Mouse (Mus musculus) yolk sac, embryonic 10.5 days (tissue): ENCODE results near the gene Psrc1.

Source experiments
- DNase-seq: peaks from one replicate; pipeline ENCODE4 v3.0.0-alpha.2; 2017; ENCODE audit warnings: low spot score

Psrc1 gene

DNA sequence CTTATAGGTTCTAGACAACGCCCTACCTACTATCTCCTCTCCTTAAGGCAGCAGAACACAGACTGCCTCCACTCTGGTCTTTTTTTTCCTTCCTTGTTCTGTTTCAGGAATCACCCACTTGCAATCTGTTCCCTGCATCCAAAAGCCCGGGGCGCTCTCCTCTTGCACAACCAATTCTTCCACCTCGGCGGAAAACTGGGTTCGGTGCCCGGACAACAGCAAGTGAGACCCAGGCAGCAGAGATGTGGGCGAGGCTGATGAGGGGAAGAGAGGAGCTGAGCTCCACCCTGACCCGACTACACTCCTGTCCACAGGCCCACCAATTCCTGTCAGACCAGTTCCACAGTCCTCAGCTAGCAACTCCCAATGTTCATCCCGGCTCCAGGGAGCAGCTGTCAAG is 2.5 kb downstream of the Psrc1 start:
- DNase-seq = no peak

DNA sequence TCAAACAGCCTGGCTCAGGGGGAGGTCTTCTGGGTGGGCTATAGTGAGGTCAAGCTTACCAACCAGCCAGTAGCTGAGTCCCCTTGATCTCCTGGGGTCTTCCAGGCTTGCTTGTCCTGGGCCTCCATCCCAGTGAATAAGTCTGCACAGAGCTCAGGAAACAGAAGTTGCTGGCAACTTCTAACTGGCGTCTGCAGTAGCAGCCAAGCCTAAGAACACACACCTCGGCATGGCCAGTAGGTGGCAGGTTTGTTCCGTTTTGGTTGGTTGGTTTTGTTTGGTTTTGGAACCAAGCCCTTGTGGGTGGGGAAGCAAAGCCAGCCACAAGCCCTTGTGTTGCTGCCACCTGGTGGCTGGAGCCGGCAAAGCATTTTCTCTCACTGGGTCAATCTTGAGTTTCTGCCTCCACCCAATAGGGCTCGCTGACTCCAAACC is 5.5 kb downstream of the Psrc1 start:
- peak; percentile 88 for DNase-seq

DNA sequence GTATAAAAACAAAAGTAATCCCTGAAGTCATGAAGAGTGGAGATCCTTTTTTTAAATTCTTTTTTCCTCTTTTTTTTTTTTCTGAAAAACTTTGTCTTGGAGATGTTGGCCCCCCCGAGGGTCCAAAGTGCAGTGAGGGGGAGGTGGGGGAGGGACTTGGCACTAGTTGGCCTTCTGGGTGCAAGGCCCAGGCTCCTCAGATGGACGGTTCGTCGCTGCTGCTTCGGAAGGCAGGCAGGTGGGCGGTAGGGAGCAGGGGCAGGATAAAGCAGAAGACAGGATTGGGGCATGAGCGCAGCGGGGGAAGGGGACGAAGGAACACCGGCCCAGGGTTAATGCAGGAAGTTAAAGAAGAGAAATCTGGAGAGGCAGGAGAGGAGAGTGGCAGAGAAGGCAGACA is 8.7 kb downstream of the Psrc1 start:
- peak; percentile 35 for DNase-seq

DNA sequence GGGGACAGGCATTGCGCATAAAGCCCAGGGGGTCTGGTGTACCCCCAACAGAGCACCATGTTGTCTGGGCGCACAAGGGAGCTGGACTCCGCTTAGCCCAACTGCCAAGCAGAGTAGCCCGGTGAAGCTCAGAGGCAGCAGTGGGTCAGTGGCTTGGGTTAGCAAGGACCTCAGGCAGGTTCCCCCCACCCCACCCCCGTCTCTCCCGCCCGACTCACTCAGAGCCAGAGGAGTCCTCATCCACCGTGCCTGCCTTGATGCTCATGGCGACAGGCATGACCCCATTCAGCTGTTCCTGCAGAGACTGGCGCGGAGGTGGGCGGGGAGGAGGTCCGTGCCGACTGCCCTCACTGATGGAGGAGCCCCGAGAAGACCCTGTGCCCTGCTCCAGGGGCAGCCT is 9.2 kb downstream of the Psrc1 start:
- DNase-seq = no peak

DNA sequence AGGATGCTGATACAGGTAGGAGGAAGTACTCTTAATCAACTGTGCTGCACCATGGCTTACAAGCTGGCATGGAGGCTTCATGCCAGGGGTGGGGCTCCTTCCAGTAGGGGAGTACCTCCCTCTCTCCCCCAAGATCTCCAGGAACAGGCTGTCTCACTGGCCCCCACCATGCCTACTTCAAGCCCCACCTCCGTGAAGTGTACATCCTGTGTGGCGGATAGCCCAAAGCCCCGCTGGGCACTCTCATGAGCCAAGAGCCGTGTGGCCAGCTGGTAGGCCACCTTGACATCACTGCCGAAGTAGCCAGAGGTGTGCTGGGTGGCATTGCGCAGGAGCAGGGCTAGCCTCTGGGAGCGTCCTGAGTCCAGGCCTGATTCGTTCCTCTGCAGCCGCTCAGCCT is 14.6 kb downstream of the Psrc1 start:
- no peak for DNase-seq

DNA sequence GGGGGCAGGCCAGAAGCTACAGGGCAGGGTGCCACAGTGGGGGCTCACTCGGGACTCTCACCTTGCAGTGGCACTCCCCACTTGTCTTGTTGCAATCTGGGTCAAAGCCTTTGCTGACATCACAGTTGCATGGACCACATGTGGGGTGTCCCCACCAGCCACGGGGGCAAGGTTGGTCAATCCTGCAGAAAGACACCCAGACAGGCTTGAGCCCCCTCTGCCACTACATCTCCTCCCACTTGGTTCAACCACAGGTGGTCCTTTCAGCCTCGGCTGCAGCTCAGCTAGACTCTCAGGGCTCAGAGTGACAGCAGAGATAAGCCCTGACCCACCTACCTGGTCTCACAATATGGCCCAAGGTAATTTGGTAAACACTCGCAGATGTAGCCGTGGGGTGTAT is 16.8 kb downstream of the Psrc1 start:
- no peak for DNase-seq

DNA sequence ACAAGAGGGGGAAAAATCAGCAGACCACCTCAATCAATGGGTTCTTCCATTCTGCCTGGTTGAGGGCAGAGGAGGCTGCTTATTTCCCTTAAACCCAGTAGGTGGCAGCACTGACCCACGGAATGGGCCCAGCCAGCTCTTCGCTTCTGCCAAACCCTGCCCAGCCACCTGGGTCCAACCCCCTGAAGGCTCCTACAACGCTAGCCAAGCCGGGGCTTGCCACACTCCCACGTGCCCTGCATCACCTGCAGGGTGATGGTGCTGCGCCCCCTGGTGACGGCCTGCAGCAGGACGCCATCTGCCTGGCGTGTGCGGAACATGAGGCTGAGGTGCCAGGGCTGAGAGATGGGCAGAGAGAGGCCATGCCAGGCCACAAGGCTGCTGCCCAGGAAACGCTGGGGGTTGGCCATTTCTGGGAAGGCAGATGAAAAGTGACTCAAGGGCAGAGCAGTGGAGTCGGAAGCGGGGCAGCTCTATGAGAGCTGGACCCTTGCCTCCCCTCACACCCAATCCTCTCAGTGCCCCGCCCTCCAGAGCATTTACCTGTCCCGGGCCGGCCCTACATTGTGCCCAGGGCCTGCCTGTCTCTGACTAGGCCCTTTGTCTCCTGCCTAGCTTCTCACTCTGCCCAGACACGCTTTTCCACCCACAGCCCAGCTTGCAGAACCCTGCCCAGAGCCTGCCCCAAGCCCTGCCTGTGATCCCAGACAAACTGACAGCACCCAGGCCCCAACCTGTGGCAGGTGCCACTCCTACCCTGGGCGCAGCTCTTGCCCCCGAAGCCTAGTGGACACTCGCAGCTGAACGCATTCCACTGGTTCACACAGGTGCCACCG is 18.3 kb downstream of the Psrc1 start:
- DNase-seq = peak; percentile 56

DNA sequence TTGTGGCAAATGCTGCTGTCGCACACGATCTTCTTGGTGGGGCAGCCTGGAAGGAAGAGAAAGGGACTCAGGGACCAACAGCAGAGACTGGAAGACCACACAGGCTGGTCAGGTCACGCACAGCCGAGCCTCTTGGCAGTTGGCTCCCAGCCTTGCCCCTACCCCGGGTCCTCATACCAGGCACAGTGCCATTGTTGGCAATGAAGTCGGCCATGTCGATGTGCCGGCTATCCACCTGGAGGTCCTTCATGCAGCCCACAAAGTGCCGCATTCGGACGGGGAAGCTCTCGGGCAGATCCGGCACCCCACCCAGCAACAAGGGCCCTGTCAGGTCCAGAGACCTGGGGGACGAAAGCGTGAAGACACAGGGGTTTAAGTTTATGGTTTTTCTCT is 18.9 kb downstream of the Psrc1 start:
- DNase-seq = no peak

DNA sequence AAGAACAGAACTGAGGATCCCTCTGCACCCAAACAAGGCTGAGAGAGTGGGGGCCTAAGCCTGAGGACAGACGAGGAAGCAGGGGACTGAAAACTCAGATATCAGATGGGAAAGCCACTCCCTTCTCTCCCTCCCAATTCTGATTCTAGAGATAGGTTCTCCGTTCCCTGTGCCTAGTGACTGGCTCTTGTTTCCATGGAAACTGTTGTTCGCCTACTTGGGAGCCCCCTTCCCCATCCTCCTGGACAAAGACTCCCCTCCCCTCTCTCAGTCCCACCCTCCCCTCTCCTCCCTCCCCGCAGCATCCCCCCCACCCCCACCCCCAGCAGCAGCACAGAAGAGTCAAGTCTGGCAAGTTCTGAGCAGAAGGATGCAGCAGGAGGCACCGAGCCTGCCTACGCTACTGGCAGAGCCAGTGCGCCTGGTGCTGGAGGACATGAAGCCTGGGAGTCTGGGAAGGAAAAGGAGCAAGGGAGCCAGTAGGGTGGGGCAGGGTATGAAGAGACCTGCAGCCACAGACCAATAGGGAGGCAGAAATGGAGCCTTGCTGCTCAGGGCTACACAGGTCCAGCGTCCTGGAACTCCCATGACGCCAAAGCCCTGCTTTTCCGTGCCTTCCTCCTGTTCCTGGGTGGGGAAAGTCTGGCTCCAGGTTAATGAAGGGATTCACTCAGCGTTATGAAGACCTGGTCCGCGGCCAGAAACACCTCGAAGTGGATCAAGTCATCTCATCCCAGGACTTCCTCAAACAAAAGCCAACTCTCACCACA is 22.1 kb downstream of the Psrc1 start:
- no peak for DNase-seq

DNA sequence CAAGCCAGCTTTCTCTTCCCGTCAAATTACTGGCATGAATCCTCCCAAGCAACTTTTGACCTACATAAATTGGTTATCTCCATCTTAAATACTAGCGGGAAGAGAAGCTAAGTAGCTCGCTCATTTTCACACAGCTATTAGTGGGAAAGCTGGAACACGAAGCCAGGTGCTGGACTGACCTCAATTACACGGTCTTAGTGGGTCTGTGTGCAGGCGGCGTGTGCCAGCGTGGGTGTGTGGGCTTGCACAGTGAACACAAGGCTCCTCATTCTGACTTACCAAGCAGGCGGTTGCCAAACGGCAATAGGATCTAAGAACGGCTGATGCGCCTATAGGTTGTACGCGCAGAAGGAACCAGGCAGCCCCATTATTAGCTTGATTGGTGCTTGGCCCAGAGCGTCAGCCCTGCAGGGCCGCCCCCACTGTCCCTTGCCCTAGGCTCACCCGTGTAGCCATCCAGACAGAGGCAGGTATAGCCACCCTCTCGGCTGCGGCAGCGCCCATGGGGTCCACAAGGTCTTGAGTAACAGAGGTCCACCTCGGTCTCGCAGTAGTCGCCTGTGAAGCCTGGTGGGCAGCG is 22.8 kb downstream of the Psrc1 start:
- DNase-seq = no peak

DNA sequence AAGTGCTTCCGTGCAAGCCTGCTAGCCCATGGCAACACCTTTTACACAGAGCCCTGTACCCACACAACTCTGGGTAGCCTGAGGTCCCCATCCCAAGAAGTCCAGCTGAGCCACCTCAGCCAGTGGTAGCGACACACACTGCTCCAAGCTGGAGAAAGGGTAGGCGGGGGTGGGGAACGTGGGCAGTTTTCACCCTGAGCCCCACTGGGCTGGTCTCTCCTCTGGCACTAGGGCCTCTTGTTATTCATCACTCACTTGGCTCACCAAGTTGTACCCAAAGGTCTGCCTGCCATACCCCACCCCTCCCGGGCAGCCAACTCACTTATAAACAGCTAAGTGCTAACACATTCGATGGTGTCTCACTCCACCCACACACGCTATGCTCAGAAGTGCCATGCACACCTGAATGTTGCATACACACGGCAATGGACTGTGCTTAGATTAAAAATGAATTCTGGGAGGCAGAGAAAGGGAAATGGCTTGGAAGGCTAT is 24.9 kb downstream of the Psrc1 start:
- DNase-seq = no peak

DNA sequence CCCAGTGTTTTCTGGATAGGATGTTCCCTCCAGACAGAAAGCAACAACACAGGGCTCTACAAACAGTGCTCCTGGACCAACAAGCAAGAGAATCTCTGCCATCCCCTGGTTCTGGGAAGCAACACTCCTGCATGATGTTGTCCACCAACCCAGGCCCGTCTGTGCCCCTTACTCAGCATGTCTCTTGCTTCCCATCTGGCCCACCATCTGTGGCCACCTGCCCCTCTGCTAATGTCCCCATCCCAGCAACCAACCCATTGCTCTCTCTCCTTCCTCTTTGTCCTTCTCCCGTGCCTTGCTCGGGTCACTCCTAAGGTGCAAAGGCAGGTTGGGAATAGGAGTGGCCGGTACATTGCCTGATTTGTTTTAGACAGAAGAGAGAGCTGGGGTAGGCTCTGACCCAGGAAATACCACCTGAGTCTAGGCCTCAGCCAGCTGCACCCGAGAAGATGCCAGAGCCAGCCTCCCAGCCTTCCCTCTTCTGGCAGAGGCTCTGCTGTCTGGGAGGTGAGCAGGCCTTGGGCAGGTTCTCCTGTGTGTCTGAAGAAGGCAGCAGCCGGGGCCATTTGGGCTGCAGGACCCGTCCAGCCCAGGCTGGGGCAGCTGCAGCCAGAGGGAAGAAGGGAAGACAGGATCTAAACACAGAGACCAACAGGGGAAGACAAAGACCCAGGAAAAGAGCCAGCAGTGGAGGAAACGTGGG is 26.2 kb downstream of the Psrc1 start:
- DNase-seq = no peak

DNA sequence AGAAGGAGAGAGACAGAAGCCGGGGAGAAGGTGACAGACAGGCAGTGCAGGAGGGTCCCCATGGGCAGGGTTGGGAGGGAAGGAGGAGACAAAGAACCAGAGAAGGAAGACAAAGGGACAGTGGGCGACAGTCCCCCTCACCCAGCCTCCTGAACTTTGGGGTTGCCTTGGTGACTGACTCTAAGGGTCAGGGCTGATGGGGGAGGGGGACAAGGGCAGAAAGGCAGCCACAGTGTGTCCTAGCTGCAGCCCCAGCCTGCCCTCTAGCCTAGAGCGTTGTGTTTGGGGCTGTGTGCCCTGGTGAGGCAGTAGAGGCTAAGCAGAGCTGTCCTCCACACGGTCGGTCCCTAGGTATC is 26.7 kb downstream of the Psrc1 start:
- no peak for DNase-seq

DNA sequence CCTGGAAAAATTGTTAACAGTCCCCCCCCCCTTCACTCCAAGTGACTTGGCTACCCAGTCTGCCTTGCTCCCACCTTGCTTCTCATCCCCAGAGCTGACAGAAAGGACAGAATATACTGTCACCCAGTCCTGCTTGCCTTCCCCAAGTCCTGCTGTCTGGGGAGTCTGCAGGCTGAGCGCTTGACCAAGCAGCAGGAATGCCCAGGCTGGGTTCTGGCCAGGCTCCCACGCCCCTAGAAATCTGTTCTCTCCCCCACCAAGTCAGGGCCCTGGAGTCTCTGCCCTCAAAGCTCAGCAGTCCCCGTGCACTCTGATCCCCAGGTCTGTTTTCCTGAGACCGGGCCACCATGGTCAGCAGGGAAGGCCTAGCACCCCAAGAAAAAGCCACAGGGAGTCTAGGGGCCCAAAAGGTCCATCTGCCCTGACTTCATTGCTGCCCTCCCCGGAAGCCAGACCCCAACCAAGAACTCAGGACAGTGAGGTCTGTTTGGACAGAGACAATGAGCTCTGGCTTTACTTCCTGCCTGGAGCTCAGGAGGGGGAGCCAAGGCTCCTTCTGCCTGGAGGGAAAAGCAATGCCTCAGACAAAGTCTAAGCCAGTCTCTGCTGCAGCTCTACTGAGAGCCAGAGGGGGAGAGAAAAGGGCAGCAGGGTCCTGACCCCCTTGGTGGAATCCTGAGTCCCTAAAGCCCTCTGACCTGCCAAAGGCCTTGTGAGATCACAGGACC is 27.6 kb downstream of the Psrc1 start:
- DNase-seq = no peak

DNA sequence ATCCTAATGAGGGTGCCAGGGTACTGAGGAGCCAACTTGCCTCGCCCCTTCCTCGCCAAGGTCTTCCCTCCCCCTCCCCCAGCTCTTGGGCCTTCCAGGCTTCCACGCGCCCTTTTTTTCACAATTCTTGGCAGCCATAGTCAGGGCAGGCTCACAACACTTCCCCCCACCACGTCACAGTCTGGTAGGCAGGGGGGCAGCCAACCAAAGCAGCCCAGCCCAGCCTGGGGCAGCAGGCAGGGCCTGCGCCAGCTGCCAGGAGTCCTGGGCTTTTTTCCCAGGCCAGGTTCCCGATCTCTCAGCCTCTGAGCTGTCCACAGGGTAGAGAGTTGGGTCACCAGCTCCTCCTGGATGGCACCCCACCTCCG is 28.1 kb downstream of the Psrc1 start:
- DNase-seq = no peak

DNA sequence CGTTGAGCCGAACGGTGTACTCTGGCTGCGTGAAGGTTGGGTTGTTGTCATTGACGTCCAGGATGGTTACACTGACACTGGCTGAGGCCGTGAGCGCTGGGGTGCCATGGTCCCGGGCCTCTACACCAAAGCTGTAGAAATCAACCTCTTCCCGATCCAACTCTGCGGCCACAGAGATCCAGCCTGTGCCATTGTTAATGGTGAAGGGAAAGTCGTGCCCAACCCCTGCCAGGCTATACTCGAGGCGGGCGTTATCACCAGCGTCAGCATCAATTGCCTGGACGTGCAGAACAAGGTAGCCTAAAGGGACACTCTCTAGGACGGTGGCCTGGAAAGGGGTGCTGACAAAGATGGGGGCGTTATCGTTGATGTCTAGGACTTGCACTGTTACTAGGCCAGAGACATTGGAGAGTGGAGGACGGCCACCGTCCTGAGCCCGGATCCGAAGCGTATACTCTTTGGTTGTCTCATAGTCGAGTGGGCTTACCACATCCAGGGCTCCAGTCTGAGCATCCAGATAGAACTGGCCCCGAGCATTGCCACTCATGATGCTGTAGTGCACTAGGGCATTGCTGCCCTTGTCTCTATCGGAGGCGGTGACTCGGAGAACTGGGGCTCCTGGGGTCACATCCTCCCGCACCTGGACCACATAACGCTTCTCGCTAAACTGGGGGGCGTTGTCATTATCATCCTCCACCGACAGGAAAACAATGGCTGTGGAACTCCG is 30.2 kb downstream of the Psrc1 start:
- no peak for DNase-seq

DNA sequence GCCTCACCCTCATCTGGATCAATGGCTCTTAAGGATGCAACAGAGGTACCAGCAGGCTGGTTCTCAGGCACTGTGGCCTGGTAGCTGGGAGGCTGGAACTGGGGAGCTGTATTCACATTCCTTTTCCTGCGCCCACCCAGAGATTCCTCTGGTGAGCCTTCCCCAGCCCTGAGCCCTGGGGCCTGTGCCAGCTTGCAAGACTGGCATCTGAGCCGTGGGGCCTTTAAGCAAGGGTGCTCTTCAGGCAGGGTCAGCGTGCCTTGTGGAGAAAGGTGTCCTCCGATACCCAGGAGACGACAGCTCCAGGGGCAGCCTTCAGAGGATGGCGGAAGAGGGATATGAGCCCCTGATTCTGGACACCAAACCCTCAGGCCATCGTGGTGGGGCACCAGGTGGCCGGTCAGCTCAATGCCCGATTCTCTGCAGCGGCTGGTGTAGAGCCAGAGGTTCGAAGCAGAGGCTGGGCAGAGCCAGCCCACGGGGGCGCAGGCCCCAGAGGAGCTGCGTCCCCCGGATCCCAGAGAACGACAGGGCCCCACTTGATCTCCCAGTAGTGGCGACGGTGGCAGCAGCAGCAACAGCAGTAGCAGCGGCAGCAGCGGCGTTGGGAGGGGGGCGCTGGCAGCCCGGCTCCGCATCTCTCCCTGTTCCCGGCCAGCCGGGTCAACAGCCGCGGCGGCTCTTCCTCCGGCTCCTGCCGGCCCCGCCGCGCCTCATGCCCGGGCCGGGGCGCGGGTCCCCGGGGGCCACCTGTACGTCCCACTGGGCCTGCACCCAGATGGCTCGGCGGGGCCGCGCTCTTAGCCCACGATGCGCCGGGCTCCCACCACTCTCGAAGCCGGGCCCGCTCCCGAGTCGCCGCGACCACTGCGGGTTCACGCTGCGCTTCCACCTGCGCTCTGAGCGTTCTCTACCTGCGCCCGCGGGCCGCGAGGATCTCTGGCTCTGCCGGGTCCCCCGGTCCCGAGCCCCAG is 31.5 kb downstream of the Psrc1 start, which contains the start of gene Celsr2:
Gene Celsr2, minus strand, starts transcription at position 696 of the 974 bp plus-strand sequence.
- DNase-seq = peak; percentile 36

DNA sequence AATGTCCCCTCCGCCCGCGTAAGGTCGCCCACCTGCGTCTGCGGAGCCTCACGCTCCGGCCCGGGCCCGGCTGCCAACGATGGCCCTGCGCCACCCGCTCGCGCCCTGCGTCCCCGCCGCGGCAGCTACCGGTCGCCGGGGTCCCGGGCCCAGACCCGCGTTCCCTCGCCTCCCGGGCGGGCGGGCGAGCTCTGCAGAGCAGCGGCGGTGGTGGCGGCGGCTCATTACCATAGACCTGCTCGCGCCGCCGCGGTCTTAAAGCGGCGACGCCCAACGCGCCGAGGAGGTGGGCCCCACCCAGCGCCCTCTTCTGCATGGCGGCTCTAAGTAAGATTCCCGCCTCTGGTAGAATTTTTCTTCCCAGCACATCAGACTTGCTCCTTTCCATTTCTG is 32.2 kb downstream of the Psrc1 start:
- peak; percentile 77 for DNase-seq

DNA sequence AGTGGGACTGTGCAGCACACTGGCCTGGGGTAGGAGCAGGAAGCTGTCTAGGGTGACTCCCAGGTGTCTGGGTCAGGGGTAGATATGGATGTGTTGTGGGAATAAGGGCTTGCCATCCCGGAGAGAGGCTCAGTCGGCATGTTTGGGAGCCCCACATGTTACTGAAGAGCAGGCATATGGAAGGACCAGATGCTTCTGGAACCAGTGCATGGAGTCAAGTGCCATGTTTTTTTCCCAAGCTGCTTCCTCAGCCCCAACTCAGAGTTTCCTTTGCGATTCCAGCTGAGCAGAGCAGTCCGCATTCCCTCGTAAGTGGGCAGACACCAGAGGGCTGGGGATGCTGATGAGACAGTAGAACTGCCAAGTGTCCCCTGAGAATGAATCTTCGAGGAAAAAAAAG is 39.4 kb downstream of the Psrc1 start:
- no peak for DNase-seq
